Mouse (Mus musculus): ENCODE measurements around the gene Gm26920. TPM values are rescaled to one million over a fixed set of nuclear protein-coding genes. Genes with fewer than 3 reads are reported as not detected.

Gene Gm26920
- 0.26 and 0.71 TPM in 2 replicates for total RNA-seq (2012; rRNA removed)

DNA sequence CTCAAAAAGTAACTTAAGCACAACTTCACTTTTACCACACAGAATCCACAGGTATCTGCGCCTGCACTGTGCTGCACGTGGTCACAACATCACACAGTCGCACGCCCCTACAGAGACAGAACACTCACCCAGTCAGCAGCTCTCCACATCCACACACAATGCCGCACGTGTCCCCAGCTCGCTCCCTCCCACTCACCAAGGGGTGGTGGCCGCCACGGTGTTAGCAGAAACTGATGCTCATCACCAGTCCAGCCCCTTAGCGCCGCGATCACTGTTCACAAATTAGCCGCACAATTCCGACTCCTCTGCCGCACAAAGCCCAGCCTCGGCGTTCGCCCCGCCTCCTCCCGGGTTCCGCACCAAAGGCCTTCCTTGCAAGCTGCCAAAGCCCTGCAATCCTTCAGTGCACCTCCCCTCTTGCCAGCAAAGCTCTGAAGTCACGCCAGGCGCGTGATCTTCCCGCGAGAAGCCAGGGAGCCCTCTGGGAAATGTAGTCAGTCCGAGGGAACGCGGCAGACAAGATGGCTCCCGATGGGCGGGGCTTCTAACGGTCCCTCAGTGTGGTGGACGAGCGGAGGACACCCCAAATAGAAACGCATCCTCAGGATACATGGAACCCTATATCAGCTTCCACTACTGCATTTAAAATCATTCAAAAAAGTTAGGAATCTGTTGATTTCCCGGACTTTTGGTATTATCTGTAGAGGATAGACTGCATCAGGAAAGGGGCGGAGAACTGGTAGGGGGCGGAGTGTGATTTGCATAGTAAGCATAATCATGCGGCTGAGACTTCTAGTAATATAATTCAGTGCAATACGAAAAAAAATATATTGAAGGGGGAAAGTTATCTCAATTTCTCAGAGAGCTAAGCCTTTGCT lies at the start of gene Gm26920, which contains the start of gene Zfp566:
Gene Gm26920 (minus strand): TSS at position 319 of the 878 bp plus-strand sequence.
Gene Zfp566 (minus strand): TSS at position 436 of the 878 bp plus-strand sequence.
- peak within 1 kb of the TSS; percentile 74 to 97 for H3K4me3 ChIP-seq (ENCODE audit: insufficient read depth in 1 of 2, low read depth in 1 of 2, low read length in 2 of 2, poor library complexity in 1 of 2, severe bottlenecking in 1 of 2)
- TF ChIP-seq CHD2 (IDR thresholded peaks at IDR 0.05; ENCODE audit: low read depth, low read length) = peak; percentile 100
- no peak for TF ChIP-seq ZNF384 (IDR thresholded peaks at IDR 0.05; ENCODE audit: low read depth, low read length)
- peak; percentile 96 for TF ChIP-seq HCFC1 (IDR thresholded peaks at IDR 0.05; ENCODE audit: borderline replicate concordance, insufficient read depth, low read length)
- no peak for TF ChIP-seq ZC3H11A (IDR thresholded peaks at IDR 0.05; ENCODE audit: borderline replicate concordance, low read depth, low read length)
- peak; percentile 91 for TF ChIP-seq MAFK (IDR thresholded peaks at IDR 0.05; ENCODE audit: insufficient read depth, low read depth, low read length)
- H3K9me3 ChIP-seq (ENCODE audit: control insufficient read depth, insufficient read depth, low read depth, low read length) = no peaks in the 10 kb centered on the region
- H3K9ac ChIP-seq (ENCODE audit: insufficient read depth, low read depth, low read length, poor library complexity, severe bottlenecking) = peak within 1 kb of the TSS; percentile 93
- H3K4me1 ChIP-seq (ENCODE audit: control insufficient read depth in 2 of 2, insufficient read depth in 2 of 2, low read length in 2 of 2, poor library complexity in 1 of 2) = peaks cover 5 to 10% of the 10 kb centered on the region in 2 experiments
- H3K36me3 ChIP-seq (ENCODE audit: control insufficient read depth, insufficient read depth, low read length, poor library complexity, severe bottlenecking) = peaks cover 9% of the 10 kb centered on the region
- DNase-seq (ENCODE audit: low read depth, low spot score) = peak; percentile 96
- in situ Hi-C loops (cut with MboI; ENCODE audit: low sequenced_read_pairs in 2 of 2, unreplicated experiment in 2 of 2) = no loop called here
- H3K27ac ChIP-seq (ENCODE audit: insufficient read depth, low read depth, low read length, poor library complexity, severe bottlenecking) = peak within 1 kb of the TSS; percentile 85

DNA sequence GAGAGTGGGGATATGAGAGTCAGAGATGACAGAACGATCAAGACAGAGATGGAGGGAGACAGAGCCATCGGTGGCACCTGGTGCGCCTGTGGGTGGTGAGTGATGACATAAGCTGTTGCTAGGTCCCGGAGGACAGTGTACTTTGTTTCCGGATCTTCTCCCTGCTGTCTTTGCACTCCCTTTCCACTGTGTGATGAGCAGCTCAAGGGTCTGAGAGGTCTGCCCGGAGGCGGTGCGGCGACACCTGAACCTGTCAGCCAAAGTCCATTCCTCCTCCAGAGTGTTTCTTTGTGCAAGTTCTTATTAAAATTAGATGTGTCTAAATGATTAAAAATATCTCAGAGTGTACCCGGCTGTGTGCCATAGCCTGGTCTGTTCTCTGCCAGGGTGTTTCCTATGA lies 46.6 kb upstream of the Gm26920 start:
- in situ Hi-C loops (cut with MboI; ENCODE audit: low sequenced_read_pairs in 2 of 2, unreplicated experiment in 2 of 2) = no loop called here
- Histone ChIP-seq H3K27ac (ENCODE audit: insufficient read depth, low read depth, low read length, poor library complexity, severe bottlenecking) (no peak overlapping the region), H3K9ac (ENCODE audit: insufficient read depth, low read depth, low read length, poor library complexity, severe bottlenecking) (no peak overlapping the region), H3K4me3 (ENCODE audit: insufficient read depth in 1 of 2, low read depth in 1 of 2, low read length in 2 of 2, poor library complexity in 1 of 2, severe bottlenecking in 1 of 2) (no peak overlapping the region), H3K4me1 (ENCODE audit: control insufficient read depth in 2 of 2, insufficient read depth in 2 of 2, low read length in 2 of 2, poor library complexity in 1 of 2) (peaks cover 0 to 7% of the 10 kb centered on the region in 2 experiments; a peak in 2 of 4 replicates), H3K36me3 (ENCODE audit: control insufficient read depth, insufficient read depth, low read length, poor library complexity, severe bottlenecking) (peaks cover 4% of the 10 kb centered on the region; the same call in 1 of the 2 replicates), H3K9me3 (ENCODE audit: control insufficient read depth, insufficient read depth, low read depth, low read length) (no peaks in the 10 kb centered on the region)
- DNase-seq (ENCODE audit: low read depth, low spot score) = no peak
- TF ChIP-seq ZC3H11A (IDR thresholded peaks at IDR 0.05; ENCODE audit: borderline replicate concordance, low read depth, low read length) (no peak), MAFK (IDR thresholded peaks at IDR 0.05; ENCODE audit: insufficient read depth, low read depth, low read length) (no peak), CHD2 (IDR thresholded peaks at IDR 0.05; ENCODE audit: low read depth, low read length) (no peak), ZNF384 (IDR thresholded peaks at IDR 0.05; ENCODE audit: low read depth, low read length) (no peak), HCFC1 (IDR thresholded peaks at IDR 0.05; ENCODE audit: borderline replicate concordance, insufficient read depth, low read length) (no peak)

DNA sequence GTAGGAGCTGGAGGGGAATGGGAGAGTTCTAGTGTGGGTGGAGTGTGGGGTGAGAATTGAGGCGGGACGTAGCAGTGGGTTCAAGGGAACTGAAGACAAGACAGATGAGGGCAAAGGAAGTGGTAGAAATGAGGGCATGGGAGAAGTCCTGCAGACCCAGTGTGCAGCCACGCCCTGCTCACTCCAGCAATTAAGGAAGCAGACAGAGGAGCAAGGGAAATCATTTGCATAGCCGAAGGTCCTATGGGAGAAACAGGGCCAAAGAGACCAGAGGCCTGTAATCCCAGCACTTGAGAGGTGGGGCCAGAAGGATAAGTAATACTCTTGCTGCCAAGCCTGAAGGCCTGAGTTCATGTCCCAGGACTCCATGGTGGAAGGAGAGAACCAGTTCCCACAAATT lies 42.2 kb upstream of the Gm26920 start:
- H3K4me3 ChIP-seq (ENCODE audit: insufficient read depth in 1 of 2, low read depth in 1 of 2, low read length in 2 of 2, poor library complexity in 1 of 2, severe bottlenecking in 1 of 2) = no peak overlapping the region
- peaks cover 4% of the 10 kb centered on the region; the same call in 1 of the 2 replicates for H3K36me3 ChIP-seq (ENCODE audit: control insufficient read depth, insufficient read depth, low read length, poor library complexity, severe bottlenecking)
- in situ Hi-C loops (cut with MboI; ENCODE audit: low sequenced_read_pairs in 2 of 2, unreplicated experiment in 2 of 2) = no loop called here
- H3K27ac ChIP-seq (ENCODE audit: insufficient read depth, low read depth, low read length, poor library complexity, severe bottlenecking) = no peak overlapping the region
- no peaks in the 10 kb centered on the region for H3K9me3 ChIP-seq (ENCODE audit: control insufficient read depth, insufficient read depth, low read depth, low read length)
- H3K4me1 ChIP-seq (ENCODE audit: control insufficient read depth in 2 of 2, insufficient read depth in 2 of 2, low read length in 2 of 2, poor library complexity in 1 of 2) = peaks cover 0 to 7% of the 10 kb centered on the region in 2 experiments; a peak in 2 of 4 replicates
- no peak overlapping the region; the same call in 1 of the 2 replicates for H3K9ac ChIP-seq (ENCODE audit: insufficient read depth, low read depth, low read length, poor library complexity, severe bottlenecking)
- TF ChIP-seq HCFC1 (IDR thresholded peaks at IDR 0.05; ENCODE audit: borderline replicate concordance, insufficient read depth, low read length) (no peak), ZNF384 (IDR thresholded peaks at IDR 0.05; ENCODE audit: low read depth, low read length) (no peak), MAFK (IDR thresholded peaks at IDR 0.05; ENCODE audit: insufficient read depth, low read depth, low read length) (no peak)
- no peak for DNase-seq (ENCODE audit: low read depth, low spot score)

DNA sequence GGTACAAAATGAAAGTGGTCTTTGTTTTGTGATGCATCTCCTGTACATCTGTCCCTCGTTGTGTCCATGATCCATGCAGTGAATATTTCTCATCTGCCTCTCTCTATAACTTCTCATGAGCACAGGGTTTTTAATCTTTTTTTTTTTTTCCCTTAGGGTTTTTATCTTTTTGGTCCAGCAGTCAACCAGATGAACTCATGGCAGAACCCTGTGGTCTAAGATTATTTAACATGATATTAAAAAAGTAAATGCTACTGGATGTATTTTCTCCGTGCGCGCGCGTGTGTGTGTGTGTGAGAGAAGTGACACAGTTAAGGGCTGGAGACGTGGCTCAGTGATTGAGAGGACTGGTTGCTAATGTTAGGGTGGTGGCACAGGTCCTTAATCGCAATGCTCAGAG lies 39.7 kb upstream of the Gm26920 start:
- H3K27ac ChIP-seq (ENCODE audit: insufficient read depth, low read depth, low read length, poor library complexity, severe bottlenecking) = no peak overlapping the region
- no peak for DNase-seq (ENCODE audit: low read depth, low spot score)
- no peak overlapping the region for H3K9ac ChIP-seq (ENCODE audit: insufficient read depth, low read depth, low read length, poor library complexity, severe bottlenecking)
- peaks cover 6% of the 10 kb centered on the region; the same call in 1 of the 2 replicates for H3K36me3 ChIP-seq (ENCODE audit: control insufficient read depth, insufficient read depth, low read length, poor library complexity, severe bottlenecking)
- H3K9me3 ChIP-seq (ENCODE audit: control insufficient read depth, insufficient read depth, low read depth, low read length) = no peaks in the 10 kb centered on the region
- H3K4me3 ChIP-seq (ENCODE audit: insufficient read depth in 1 of 2, low read depth in 1 of 2, low read length in 2 of 2, poor library complexity in 1 of 2, severe bottlenecking in 1 of 2) = no peak overlapping the region
- no peak for TF ChIP-seq ZC3H11A (IDR thresholded peaks at IDR 0.05; ENCODE audit: borderline replicate concordance, low read depth, low read length)
- in situ Hi-C loops (cut with MboI; ENCODE audit: low sequenced_read_pairs in 2 of 2, unreplicated experiment in 2 of 2) = no loop called here
- peaks cover 2 to 7% of the 10 kb centered on the region in 2 experiments; a peak in 3 of 4 replicates for H3K4me1 ChIP-seq (ENCODE audit: control insufficient read depth in 2 of 2, insufficient read depth in 2 of 2, low read length in 2 of 2, poor library complexity in 1 of 2)

All from ES-E14 (cell line).